Mouse (Mus musculus) spleen, adult 2 months (tissue): Measurements from ENCODE around the gene Casq2. TPM values are rescaled to one million over a fixed set of nuclear protein-coding genes. Genes with fewer than 3 reads are reported as not detected.

Source experiments
- DNase-seq, 2 experiments: peaks; one replicate each; pipeline versions ENCODE4 v3.0.0 to v3.0.0-alpha.2; 2012 to 2021; ENCODE audit warnings: low spot score in 2 of 2, low read depth in 1 of 2
- H3K27ac ChIP-seq: fragments of 200-500 bp; 2 replicates; pipeline ENCODE4 v1.5.1; 2012; ENCODE audit warnings: low read length, inconsistent platforms; ENCODE audit not compliant: insufficient read depth
- H3K27me3 ChIP-seq: fragments of 200-500 bp; 2 replicates; pipeline ENCODE4 v1.6.1; 2012; ENCODE audit warnings: mild to moderate bottlenecking, moderate library complexity, low read length, inconsistent platforms; ENCODE audit not compliant: control insufficient read depth, insufficient read depth
- H3K36me3 ChIP-seq: fragments of 200-500 bp; 2 replicates; pipeline ENCODE4 v1.6.1; 2012; ENCODE audit warnings: mild to moderate bottlenecking, low read length, inconsistent platforms; ENCODE audit not compliant: control insufficient read depth, insufficient read depth
- H3K4me1 ChIP-seq: fragments of 200-500 bp; 2 replicates; pipeline ENCODE4 v1.6.1; 2011; ENCODE audit warnings: inconsistent platforms; ENCODE audit not compliant: control insufficient read depth, insufficient read depth, insufficient read length
- H3K4me3 ChIP-seq: fragments of 200-500 bp; 2 replicates; pipeline ENCODE4 v1.5.1; 2011; ENCODE audit warnings: mild to moderate bottlenecking, inconsistent platforms; ENCODE audit not compliant: insufficient read depth, insufficient read length; ENCODE audit errors: extremely low read depth
- CTCF ChIP-seq: fragments of 200-500 bp; IDR thresholded peaks from 2 replicates; pipeline ENCODE4 v1.5.1; 2011; ENCODE audit warnings: mild to moderate bottlenecking, inconsistent platforms; ENCODE audit not compliant: insufficient read depth, insufficient read length, insufficient replicate concordance; ENCODE audit errors: extremely low read depth
- POLR2A ChIP-seq: fragments of 200-500 bp; IDR thresholded peaks from 2 replicates; pipeline ENCODE4 v1.6.1; 2011; ENCODE audit warnings: low read depth, low read length, inconsistent platforms
- whole genome bisulfite sequencing: fragments of 180-500 bp; shearing (Covaris S2); methylation state at CpG from one replicate; pipeline ENCODE4 v1.1.7; 2018; 5-methylcytosine and 5-hydroxymethylcytosine counted together
- polyA plus RNA-seq: library from polyadenylated mRNA; depleted of rRNA; stranded (reverse); fragments of >200 nt; gene quantifications from 2 replicates; pipeline ENCODE4 v1.2.3, GENCODE M21; 2012

Casq2 gene
- polyA plus RNA-seq, 1 experiment, result 0.21 TPM

GRCm38 (mm10) chr3:102064566-102064965 lies 21.6 kb upstream of the Casq2 start:
- Histone ChIP-seq H3K27me3 (no peaks in the 10 kb centered on the region), H3K27ac (no peak overlapping the region), H3K36me3 (no peaks in the 10 kb centered on the region), H3K4me1 (no peaks in the 10 kb centered on the region), H3K4me3 (no peak overlapping the region)
- WGBS, result 67% methylated on average over 6 of the region's 6 CpGs
- no peak for DNase-seq
- TF ChIP-seq CTCF (no peak), POLR2A (no peak)

DNA sequence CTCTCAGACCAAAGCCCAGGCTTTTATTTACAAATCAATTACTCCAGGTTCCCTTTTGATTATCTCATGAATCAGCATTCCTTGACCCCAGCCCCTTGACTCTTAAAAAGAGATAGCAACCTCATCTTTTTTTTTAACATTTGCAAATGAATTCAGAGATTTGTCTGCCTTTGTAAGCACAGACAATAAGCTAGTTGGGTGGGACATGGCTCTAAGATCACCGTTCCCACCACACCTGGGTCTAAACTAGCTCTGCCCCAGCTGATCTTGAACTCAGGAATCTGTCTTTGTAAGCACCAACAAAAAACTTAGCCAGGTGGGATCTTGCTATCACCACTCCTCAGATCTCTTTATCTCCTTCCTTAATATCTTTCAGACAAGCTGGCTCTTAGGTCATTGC lies 18.9 kb upstream of the Casq2 start:
- no peak for TF ChIP-seq POLR2A
- no peak for TF ChIP-seq CTCF
- Histone ChIP-seq H3K4me1 (no peaks in the 10 kb centered on the region), H3K27ac (no peak overlapping the region), H3K27me3 (no peaks in the 10 kb centered on the region), H3K4me3 (no peak overlapping the region), H3K36me3 (no peaks in the 10 kb centered on the region)
- WGBS, result 86% methylated on average over 1 of the region's 1 CpGs
- DNase-seq, result no peak

DNA sequence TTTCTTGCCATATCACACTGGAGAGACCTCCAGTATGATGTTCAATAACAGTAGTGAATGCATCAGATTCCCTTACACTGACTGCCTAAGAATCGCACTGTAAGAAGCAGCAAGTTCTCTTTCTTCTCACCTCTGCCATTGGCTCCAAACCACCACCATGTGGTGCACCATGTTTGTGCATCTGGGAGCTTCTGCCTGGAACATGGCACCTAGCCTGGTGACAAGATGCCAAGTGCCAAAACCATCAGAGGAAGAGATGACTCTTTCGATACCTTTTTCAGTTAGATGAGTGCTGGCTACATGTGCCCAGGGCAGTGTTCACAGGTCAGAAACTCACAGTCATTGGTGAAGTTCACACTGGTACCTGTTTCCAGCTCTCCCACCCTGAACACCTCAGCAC lies 18.4 kb upstream of the Casq2 start:
- DNase-seq, result no peak
- Histone ChIP-seq H3K4me1 (no peaks in the 10 kb centered on the region), H3K27ac (no peak overlapping the region), H3K36me3 (no peaks in the 10 kb centered on the region), H3K4me3 (no peak overlapping the region), H3K27me3 (no peaks in the 10 kb centered on the region)
- TF ChIP-seq POLR2A (no peak), CTCF (no peak)
- WGBS, result 90% methylated on average over 2 of the region's 2 CpGs

GRCm38 (mm10) chr3:102069260-102069659 lies 17.0 kb upstream of the Casq2 start:
- DNase-seq, result no peak
- no peak overlapping the region for H3K27ac ChIP-seq
- 87% methylated on average over 4 of the region's 4 CpGs for WGBS
- no peaks in the 10 kb centered on the region for H3K36me3 ChIP-seq
- H3K4me1 ChIP-seq, result no peaks in the 10 kb centered on the region
- H3K27me3 ChIP-seq, result no peaks in the 10 kb centered on the region
- no peak overlapping the region for H3K4me3 ChIP-seq
- TF ChIP-seq CTCF (no peak), POLR2A (no peak)

DNA sequence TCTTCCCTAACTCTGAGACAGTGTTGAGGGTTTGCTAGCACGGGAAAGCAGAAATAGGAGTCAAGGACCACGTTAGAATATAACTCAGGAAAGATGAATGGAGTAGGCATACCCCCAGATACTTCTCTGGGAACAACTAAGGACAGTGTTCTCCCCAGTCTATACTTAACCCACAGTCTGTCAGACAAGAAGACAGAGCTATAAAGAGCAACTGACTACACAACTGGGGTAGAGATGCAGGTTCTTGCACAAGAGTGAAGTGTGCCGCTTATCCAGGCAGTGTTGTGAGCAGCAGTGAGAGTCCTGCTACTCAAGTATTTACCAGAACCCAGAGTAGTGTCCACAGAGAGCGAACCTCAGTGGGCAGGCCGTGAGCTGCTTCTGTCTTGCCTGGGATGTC lies 16.5 kb upstream of the Casq2 start:
- Histone ChIP-seq H3K4me1 (no peaks in the 10 kb centered on the region), H3K27me3 (no peaks in the 10 kb centered on the region), H3K36me3 (no peaks in the 10 kb centered on the region), H3K4me3 (no peak overlapping the region), H3K27ac (no peak overlapping the region)
- TF ChIP-seq POLR2A (no peak), CTCF (no peak)
- no peak for DNase-seq
- 83% methylated on average over 5 of the region's 5 CpGs for WGBS

DNA sequence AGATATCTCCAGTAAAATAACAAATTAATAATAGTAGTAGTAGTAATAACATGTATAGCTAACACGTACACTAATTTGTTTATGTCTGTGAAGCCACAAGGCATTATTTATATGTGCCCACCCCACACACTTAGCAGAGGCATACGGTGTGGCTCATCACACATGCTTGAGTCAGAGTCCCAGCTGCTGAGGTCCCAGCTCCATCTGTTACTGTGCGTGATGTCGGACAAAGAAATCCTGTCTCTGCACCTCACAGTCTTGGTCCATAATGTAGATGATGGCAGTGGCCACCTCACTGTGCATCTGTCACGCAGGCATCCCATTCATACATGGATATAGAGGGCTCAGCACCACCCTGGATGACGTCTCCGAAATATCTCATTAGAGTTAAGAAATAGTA lies 15.9 kb upstream of the Casq2 start:
- H3K27ac ChIP-seq, result no peak overlapping the region
- no peak overlapping the region for H3K4me3 ChIP-seq
- no peak for DNase-seq
- TF ChIP-seq CTCF (no peak), POLR2A (no peak)
- no peaks in the 10 kb centered on the region for H3K4me1 ChIP-seq
- H3K27me3 ChIP-seq, result no peaks in the 10 kb centered on the region
- H3K36me3 ChIP-seq, result no peaks in the 10 kb centered on the region
- WGBS, result 94% methylated on average over 7 of the region's 7 CpGs

DNA sequence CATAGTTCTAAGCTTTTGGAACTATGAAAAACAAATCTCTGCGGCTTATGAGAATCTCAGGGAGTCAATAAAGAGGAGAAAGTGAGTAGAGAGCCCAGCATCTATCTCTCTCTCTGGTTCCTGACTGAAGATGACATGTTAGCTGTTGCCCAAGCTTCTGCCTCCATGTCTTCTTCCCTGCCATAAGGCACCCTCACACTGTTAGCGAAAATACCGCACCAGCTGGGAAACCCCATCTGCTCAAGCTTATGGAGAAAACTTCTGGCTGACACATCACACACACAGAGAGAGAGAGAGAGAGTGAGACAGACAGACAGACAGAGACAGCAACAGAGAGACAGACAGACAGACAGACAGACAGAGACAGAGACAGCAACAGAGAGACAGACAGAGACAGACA lies 15.2 kb upstream of the Casq2 start:
- no peak for DNase-seq
- Histone ChIP-seq H3K27ac (no peak overlapping the region), H3K4me3 (no peak overlapping the region), H3K4me1 (no peaks in the 10 kb centered on the region), H3K36me3 (no peaks in the 10 kb centered on the region), H3K27me3 (no peaks in the 10 kb centered on the region)
- TF ChIP-seq POLR2A (no peak), CTCF (no peak)
- WGBS, result 98% methylated on average over 3 of the region's 3 CpGs

- Histone ChIP-seq H3K4me3 (no peak overlapping the region), H3K36me3 (no peaks in the 10 kb centered on the region)
- 91% methylated on average over 2 of the region's 2 CpGs for WGBS
These were observed 6.8 kb upstream of the Casq2 start for GRCm38 (mm10) chr3:102079413-102079812.

More at GRCm38 (mm10) chr3:102079413-102079812, 6.8 kb upstream of the Casq2 start:
- no peaks in the 10 kb centered on the region for H3K27me3 ChIP-seq
- no peak for TF ChIP-seq CTCF
- TF ChIP-seq POLR2A, result no peak
- DNase-seq, result no peak
- H3K27ac ChIP-seq, result no peak overlapping the region
- no peaks in the 10 kb centered on the region for H3K4me1 ChIP-seq
